Mouse (Mus musculus) midbrain, embryonic 10.5 days (tissue): ENCODE data around the gene AI593442. TPM values are rescaled to one million over a fixed set of nuclear protein-coding genes. Genes with fewer than 3 reads are reported as not detected.

Source experiments
- DNase-seq: peaks from one replicate; pipeline ENCODE4 v3.0.0-alpha.2; 2017; ENCODE audit warnings: low spot score
- H3K27ac ChIP-seq: fragments of 300-500 bp; sonication (generic); replicated peaks from 2 replicates; pipeline ENCODE4 v1.5.1; 2016; ENCODE audit warnings: mild to moderate bottlenecking
- H3K27me3 ChIP-seq: fragments of 300-500 bp; sonication (generic); 2 replicates; pipeline ENCODE4 v1.6.1; 2016; ENCODE audit warnings: low read depth, mild to moderate bottlenecking; ENCODE audit not compliant: poor library complexity, severe bottlenecking
- H3K36me3 ChIP-seq: fragments of 300-500 bp; sonication (generic); 2 replicates; pipeline ENCODE4 v1.6.1; 2016; ENCODE audit warnings: mild to moderate bottlenecking, moderate library complexity
- H3K4me1 ChIP-seq: fragments of 300-500 bp; sonication (generic); 2 replicates; pipeline ENCODE4 v1.6.1; 2016
- H3K4me3 ChIP-seq: fragments of 300-500 bp; sonication (generic); 2 replicates; pipeline ENCODE4 v1.5.1; 2016; ENCODE audit warnings: mild to moderate bottlenecking, moderate library complexity
- H3K9me3 ChIP-seq: fragments of 300-500 bp; sonication (generic); replicated peaks from 2 replicates; pipeline ENCODE4 v1.6.1; 2016; ENCODE audit warnings: mild to moderate bottlenecking
- WGBS: fragments of 180-500 bp; shearing (Covaris S2); methylation state at CpG from one replicate; pipeline ENCODE4 v1.1.7; 2016; 5-methylcytosine and 5-hydroxymethylcytosine counted together
- polyA plus RNA-seq: library from polyadenylated mRNA; unstranded; fragments of >200 nt; fragmentation: Nextera tagmentation; extraction: Ambion mirVana; gene quantifications from 2 replicates; pipeline ENCODE4 v1.2.1, GENCODE M21; 2016

The AI593442 gene
- polyA plus RNA-seq = 1.00 and 1.3 TPM in 2 replicates

DNA sequence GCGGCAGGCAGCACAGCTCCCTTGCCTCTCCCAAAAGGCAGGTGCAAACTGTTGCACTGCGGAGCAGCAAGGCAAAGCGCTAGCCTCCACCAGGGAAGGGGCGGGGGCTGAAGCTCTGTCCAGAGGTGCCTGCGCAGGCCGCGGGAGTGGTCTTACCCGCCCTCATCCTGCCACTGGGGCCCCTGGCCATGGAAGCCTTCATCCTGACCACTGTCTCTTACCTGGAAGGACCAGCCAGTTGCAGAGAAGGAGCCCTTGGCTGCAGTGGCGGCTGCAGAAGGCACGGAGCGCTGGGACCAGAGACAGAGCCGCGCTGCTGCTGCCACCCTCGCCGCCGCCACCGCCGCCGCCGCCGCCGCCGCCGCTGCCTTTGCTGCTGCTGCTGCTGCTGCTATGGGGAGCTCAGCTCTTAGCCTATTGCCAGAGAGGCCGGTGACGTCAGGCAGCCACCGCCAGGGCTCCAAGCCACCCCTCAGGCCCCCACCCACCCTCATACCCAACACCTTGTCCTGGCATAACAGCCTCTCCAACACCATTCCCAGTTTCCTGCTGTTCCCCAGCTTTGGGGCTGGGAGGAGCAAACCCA, at the start of gene AI593442:
Gene AI593442, minus strand, starts transcription at position 419 of the 586 bp plus-strand sequence.
- H3K27ac ChIP-seq = peak within 1 kb of the TSS; percentile 78
- DNase-seq = peak; percentile 70
- peaks cover 61% of the 10 kb centered on the region for H3K27me3 ChIP-seq
- WGBS = under 1% methylated on average over 27 of the region's 27 CpGs
- H3K36me3 ChIP-seq = no peaks in the 10 kb centered on the region
- H3K4me3 ChIP-seq = peak within 1 kb of the TSS; percentile 69
- H3K9me3 ChIP-seq = no peaks in the 10 kb centered on the region
- H3K4me1 ChIP-seq = peaks cover 32% of the 10 kb centered on the region

DNA sequence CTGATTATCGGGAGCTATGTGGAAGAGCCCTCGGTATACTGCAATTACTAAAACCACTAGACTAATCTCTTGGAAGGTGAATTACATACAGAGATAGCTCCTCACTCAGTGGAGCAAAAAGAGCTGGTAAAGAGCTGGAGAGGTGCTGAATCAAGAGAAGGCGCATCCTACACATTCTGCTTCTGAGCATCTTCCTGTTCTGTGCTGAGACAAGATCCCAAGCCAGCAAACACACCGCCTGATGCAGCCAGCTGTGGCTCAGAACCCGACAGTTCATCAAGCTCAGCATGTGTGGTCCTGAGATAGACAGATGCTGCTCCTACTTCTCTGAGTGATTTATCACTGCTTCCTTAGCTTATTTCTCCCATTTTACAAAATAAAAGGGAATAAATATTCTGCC, 49.2 kb upstream of the AI593442 start:
- no peak for DNase-seq
- H3K36me3 ChIP-seq = no peaks in the 10 kb centered on the region
- H3K4me1 ChIP-seq = no peaks in the 10 kb centered on the region
- WGBS = 87% methylated on average over 5 of the region's 5 CpGs
- no peak overlapping the region for H3K4me3 ChIP-seq
- no peaks in the 10 kb centered on the region for H3K27me3 ChIP-seq
- no peak overlapping the region for H3K27ac ChIP-seq
- no peaks in the 10 kb centered on the region for H3K9me3 ChIP-seq

DNA sequence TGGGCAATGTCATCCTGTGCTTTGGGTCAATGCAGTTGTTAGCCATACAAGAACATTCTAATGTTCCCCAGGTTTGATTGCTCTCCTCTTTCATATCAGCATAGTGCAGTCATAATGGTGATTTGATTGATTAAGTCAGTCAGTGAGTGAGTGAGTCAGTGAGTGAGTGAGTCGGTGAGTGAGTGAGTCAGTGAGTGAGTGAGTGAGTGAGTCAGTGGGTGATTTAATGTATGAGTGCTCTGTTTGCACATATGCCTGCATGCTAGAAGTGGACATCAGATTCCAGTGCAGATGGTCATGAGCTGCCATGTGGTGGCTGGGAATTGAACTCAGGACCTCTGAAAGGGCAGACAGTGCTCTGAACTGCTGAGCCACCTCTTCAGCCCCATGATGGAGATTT, 43.0 kb upstream of the AI593442 start:
- WGBS = 89% methylated on average over 1 of the region's 1 CpGs
- no peak overlapping the region for H3K4me3 ChIP-seq
- no peak for DNase-seq
- H3K9me3 ChIP-seq = no peaks in the 10 kb centered on the region
- H3K36me3 ChIP-seq = no peaks in the 10 kb centered on the region
- H3K27me3 ChIP-seq = no peaks in the 10 kb centered on the region
- H3K27ac ChIP-seq = no peak overlapping the region
- H3K4me1 ChIP-seq = no peaks in the 10 kb centered on the region

DNA sequence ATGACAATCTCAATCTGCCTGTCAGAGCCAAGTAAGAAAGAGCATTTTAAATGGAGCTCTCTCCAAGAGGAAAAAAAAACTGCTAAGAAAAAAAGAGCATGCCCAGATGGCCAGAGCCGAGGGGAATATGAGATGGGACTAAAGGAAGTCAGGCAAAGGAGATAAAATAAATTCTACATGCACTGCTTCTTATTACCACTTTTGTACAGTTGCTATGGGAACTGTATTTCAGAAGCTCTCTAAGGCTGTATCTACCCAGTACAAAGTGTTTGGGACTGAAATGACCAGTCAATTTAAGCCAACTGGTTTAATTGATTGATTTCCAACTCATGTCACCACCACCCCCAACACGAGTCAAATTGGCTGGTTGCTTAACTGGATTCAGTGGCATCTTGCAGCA, 40.0 kb upstream of the AI593442 start:
- no peaks in the 10 kb centered on the region for H3K4me1 ChIP-seq
- no peaks in the 10 kb centered on the region for H3K27me3 ChIP-seq
- DNase-seq = no peak
- 82% methylated on average over 2 of the region's 2 CpGs for WGBS
- H3K36me3 ChIP-seq = no peaks in the 10 kb centered on the region
- no peaks in the 10 kb centered on the region for H3K9me3 ChIP-seq
- no peak overlapping the region for H3K27ac ChIP-seq
- H3K4me3 ChIP-seq = no peak overlapping the region

- Histone ChIP-seq H3K36me3 (no peaks in the 10 kb centered on the region), H3K4me1 (peaks cover 32% of the 10 kb centered on the region), H3K27ac (no peak overlapping the region), H3K27me3 (peaks cover 61% of the 10 kb centered on the region), H3K9me3 (no peaks in the 10 kb centered on the region), H3K4me3 (peak overlapping the region; percentile 69; the same call in 1 of the 2 replicates)
- 58% methylated on average over 5 of the region's 5 CpGs for WGBS
- DNase-seq = no peak
Measured at GRCm38 (mm10) chr9:52680036-52680435, 456 bp upstream of the AI593442 start.

GRCm38 (mm10) chr9:52678839-52679215, 753 bp downstream of the AI593442 start:
- under 1% methylated on average over 10 of the region's 10 CpGs for WGBS
- Histone ChIP-seq H3K9me3 (no peaks in the 10 kb centered on the region), H3K4me3 (peak overlapping the region; percentile 69), H3K27ac (peak overlapping the region; percentile 78), H3K4me1 (peaks cover 32% of the 10 kb centered on the region), H3K27me3 (peaks cover 61% of the 10 kb centered on the region), H3K36me3 (no peaks in the 10 kb centered on the region)
- no peak for DNase-seq

- Histone ChIP-seq H3K27me3 (peaks cover 61% of the 10 kb centered on the region), H3K9me3 (no peaks in the 10 kb centered on the region), H3K4me1 (peaks cover 32% of the 10 kb centered on the region), H3K27ac (peak overlapping the region; percentile 78; the same call in 1 of the 2 replicates), H3K4me3 (peak overlapping the region; percentile 69), H3K36me3 (no peaks in the 10 kb centered on the region)
- WGBS = under 1% methylated on average over 28 of the region's 28 CpGs
- peak; percentile 55 for DNase-seq
Measured at GRCm38 (mm10) chr9:52678179-52678838, 1.3 kb downstream of the AI593442 start.

DNA sequence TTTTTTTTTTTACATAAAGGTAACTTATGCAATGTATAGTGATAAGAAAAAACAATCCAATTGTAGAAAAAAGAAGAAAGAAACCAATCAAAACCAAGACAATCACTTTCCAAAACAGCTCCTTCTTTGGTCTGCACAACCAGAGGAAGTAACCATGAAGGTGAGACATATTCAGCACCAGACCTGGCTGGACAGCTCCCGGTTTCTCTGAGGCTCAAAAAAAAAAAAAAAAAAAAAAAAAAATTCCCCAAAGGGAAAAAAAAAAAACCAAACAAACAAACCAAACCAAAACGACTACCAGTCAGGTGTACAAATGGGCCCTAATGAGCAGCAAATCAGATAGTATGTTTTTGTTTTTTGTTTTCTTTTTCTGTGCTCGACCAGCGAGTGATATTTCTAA, 3.0 kb downstream of the AI593442 start:
- Histone ChIP-seq H3K36me3 (no peaks in the 10 kb centered on the region), H3K4me3 (no peak overlapping the region), H3K4me1 (peaks cover 32% of the 10 kb centered on the region), H3K27ac (no peak overlapping the region), H3K27me3 (peaks cover 61% of the 10 kb centered on the region), H3K9me3 (no peaks in the 10 kb centered on the region)
- WGBS = 24% methylated on average over 4 of the region's 4 CpGs
- DNase-seq = peak; percentile 14

DNA sequence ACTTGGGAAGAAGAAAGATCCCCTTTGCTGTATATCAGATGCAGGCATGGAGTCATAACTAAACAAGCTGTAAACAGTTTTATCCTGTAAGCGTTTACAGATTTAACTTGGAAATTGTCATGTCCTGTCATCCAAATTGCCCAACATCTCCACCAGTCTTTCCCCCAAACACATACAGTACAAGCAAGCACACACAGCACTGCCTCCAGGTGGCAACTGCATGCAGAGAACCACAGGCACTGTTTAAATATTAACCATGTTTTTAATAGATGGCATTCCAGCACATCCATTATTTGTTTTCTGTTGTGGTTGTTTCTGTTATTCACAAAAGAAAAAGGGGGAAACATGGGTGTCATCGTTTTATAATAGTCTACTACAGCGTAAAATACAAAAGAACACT, 3.6 kb downstream of the AI593442 start:
- peaks cover 32% of the 10 kb centered on the region for H3K4me1 ChIP-seq
- no peak overlapping the region for H3K27ac ChIP-seq
- no peaks in the 10 kb centered on the region for H3K9me3 ChIP-seq
- DNase-seq = no peak
- WGBS = 65% methylated on average over 3 of the region's 3 CpGs
- H3K27me3 ChIP-seq = peaks cover 57% of the 10 kb centered on the region
- no peaks in the 10 kb centered on the region for H3K36me3 ChIP-seq
- H3K4me3 ChIP-seq = no peak overlapping the region

DNA sequence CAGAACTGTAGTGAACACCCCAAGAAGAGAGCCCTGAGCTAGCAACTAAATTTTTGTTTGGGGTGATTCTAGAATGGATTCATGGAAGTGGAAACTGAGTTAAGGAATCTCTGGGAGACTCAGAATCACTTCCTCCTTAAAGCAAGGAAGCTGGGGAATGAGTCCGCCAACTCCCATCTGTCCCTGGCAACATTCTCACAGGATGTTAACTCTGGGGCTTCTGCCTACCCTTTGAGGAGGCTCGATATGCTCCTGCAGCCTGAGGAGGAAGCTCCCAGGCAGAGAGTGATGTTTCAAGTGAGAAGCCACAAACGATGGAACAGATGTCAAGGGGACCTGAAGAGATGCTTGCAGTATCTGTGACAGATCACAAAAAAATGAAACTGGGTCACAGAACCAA, 18.2 kb downstream of the AI593442 start:
- Histone ChIP-seq H3K27ac (no peak overlapping the region), H3K27me3 (no peaks in the 10 kb centered on the region), H3K4me1 (no peaks in the 10 kb centered on the region), H3K36me3 (no peaks in the 10 kb centered on the region), H3K9me3 (no peaks in the 10 kb centered on the region), H3K4me3 (no peak overlapping the region)
- WGBS = 90% methylated on average over 3 of the region's 3 CpGs
- DNase-seq = no peak

GRCm38 (mm10) chr9:52650341-52650951, 29.1 kb downstream of the AI593442 start:
- Histone ChIP-seq H3K36me3 (no peaks in the 10 kb centered on the region), H3K4me1 (no peaks in the 10 kb centered on the region), H3K27ac (no peak overlapping the region), H3K27me3 (no peaks in the 10 kb centered on the region), H3K9me3 (no peaks in the 10 kb centered on the region), H3K4me3 (no peak overlapping the region)
- DNase-seq = no peak
- 87% methylated on average over 5 of the region's 5 CpGs for WGBS

DNA sequence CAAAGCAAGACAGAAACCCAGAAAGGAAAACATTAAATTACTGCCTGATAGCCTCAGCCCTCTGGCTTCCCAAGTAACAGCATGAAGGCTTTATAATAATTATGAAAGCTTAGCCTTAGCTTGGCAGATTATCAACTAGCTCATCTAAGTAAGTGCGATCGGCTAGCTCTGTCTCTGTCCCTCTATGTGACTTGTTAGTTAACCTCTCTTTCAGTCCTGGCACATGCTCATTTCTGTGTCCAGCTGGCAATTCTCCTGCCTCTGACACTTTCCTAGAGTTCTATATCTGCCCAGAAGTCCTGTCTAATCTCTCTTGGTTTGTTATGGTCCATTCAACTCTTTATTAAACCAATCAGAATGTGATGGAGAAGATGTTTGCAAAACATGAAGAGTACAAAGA, 34.3 kb downstream of the AI593442 start:
- H3K4me3 ChIP-seq = no peak overlapping the region
- DNase-seq = no peak
- no peaks in the 10 kb centered on the region for H3K9me3 ChIP-seq
- no peak overlapping the region for H3K27ac ChIP-seq
- 82% methylated on average over 2 of the region's 2 CpGs for WGBS
- H3K36me3 ChIP-seq = no peaks in the 10 kb centered on the region
- no peaks in the 10 kb centered on the region for H3K27me3 ChIP-seq
- no peaks in the 10 kb centered on the region for H3K4me1 ChIP-seq

DNA sequence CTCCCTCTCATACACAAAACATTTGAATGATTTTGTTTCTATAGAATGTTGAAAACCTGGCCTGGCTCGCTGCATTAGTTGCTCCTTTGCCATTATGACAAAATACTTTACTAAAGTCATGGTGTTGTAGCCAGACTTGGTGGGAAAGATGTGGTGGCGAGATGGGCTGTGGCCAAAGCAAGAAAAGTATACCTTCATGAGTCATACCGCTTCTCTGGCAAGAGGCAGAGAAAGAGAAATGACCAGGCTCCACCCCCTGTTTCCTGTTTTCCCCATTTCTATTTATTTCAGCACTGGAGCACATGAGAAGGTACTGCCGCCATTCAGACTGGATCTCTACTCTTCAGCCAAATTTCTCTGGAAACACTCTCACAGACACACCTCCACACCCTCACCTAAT, 35.0 kb downstream of the AI593442 start:
- Histone ChIP-seq H3K27ac (no peak overlapping the region), H3K4me3 (no peak overlapping the region), H3K27me3 (no peaks in the 10 kb centered on the region), H3K36me3 (no peaks in the 10 kb centered on the region), H3K9me3 (no peaks in the 10 kb centered on the region), H3K4me1 (no peaks in the 10 kb centered on the region)
- WGBS = 77% methylated on average over 4 of the region's 4 CpGs
- DNase-seq = no peak
